Mouse (Mus musculus): Measurements from ENCODE around the gene Ccdc106.
"Not testable (repeated sequence)": the region's sequence is repeated elsewhere in the genome, so short reads cannot be mapped to it uniquely, and the experiment has no call there.

Gene Ccdc106

DNA sequence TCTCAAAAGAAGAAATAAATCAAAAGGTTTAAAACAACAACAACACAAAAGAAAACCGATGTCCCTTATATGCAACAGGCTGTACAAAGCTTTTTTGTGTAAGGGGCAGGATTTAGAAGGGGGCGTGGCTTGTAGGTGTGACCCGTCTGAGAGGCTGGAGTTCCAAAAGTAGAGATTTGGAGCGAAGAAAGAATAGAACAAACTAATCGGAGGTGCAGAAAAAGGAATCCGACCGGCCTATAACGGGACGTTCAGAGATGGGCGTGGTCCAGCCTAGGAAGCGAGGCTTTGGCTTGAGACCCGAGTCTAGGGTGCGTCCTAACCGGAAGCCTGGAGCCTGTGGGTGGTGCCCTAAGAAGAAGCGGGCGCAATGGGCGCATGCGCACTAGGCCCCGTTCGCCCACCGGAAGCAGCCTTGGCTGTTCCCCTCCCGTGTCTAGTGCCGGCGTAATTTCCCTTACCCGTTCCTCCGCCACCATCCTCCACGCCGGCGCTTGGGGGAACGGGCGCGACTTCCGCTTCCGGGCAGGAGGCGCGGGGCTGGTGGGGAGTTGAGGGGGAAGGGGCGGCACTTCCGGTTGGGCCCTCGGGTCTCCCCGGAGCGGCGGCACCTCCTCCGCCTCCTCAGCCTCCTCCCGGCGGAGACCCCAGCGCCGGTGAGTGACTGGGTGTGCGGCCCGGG, at the start of gene Ccdc106, which contains the start of gene Zfp865:
Gene Ccdc106, plus strand, starts transcription at position 554 of the 682 bp plus-strand sequence.
Gene Zfp865, plus strand, starts transcription at position 377 of the 682 bp plus-strand sequence.
- peak; percentile 99 to 100 for DNase-seq

- no peak for DNase-seq
These were observed 49.3 kb upstream of the Ccdc106 start, which contains the start of gene Sbk3 for GRCm38 (mm10) chr7:4971068-4971467. TSS of gene Sbk3 (minus strand) at chr7:4971168.

- peak in 1 of 2 experiments; percentile 21 for DNase-seq
These were observed 48.6 kb upstream of the Ccdc106 start for GRCm38 (mm10) chr7:4971710-4972109.

DNA sequence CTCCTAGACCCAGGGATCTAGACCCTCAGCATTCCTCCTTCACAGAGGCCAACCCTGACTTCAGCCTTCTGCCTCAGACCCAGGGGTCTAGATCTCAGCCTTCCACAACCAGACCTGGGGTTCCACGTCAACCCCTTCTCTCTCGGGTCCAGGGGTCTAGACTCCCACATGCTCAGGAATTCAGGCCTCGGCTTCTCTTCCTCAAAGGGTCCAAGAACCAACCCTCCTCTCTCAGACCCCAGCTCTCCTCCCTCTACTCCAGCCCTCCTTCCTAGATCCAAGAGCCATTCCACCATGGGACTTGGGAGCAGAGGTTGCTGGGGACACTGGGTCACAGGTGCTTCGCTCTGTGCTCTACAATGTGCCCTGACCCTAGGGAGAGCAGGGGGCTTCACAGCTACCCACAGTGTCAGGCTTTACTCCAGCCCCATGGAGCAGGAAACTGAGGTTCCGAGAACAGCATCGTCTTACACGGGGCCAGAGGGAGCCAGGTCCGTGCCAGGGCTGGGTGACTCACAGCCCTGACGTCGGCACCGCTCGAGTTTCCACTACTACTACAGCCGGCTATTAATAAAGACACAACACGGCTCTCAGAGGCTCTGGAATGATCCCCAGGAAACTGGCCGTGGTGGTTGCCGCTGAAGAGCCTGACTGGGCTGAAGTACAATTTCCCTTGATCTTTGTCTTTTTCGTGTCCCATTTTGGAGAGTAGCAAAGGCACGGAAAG, 47.9 kb upstream of the Ccdc106 start:
- DNase-seq, result peak in 1 of 2 experiments; percentile 31

GRCm38 (mm10) chr7:4975455-4975854, 44.9 kb upstream of the Ccdc106 start:
- DNase-seq, result no peak

DNA sequence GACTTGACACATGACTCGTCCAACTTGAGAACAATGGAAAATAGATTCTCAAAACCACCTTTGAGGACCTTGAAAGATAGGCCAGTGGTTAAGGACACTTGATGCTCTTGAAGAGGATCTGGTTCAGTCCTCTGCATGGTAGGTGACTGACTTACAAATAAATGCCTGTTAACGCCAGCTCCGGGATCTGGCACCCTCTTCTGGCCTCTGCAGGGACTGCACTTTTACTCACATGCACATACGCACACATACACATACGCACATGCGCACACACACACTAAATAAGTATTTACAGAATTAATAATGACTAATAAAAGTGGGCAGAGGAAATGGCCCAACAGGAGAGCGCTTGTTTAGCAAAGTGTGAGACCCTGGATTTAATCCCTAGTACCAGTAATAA, 43.5 kb upstream of the Ccdc106 start:
- DNase-seq, result no peak

GRCm38 (mm10) chr7:4988250-4988649, 32.1 kb upstream of the Ccdc106 start:
- no peak for DNase-seq

GRCm38 (mm10) chr7:4993347-4993998, 26.9 kb upstream of the Ccdc106 start:
- DNase-seq, result no peak

DNA sequence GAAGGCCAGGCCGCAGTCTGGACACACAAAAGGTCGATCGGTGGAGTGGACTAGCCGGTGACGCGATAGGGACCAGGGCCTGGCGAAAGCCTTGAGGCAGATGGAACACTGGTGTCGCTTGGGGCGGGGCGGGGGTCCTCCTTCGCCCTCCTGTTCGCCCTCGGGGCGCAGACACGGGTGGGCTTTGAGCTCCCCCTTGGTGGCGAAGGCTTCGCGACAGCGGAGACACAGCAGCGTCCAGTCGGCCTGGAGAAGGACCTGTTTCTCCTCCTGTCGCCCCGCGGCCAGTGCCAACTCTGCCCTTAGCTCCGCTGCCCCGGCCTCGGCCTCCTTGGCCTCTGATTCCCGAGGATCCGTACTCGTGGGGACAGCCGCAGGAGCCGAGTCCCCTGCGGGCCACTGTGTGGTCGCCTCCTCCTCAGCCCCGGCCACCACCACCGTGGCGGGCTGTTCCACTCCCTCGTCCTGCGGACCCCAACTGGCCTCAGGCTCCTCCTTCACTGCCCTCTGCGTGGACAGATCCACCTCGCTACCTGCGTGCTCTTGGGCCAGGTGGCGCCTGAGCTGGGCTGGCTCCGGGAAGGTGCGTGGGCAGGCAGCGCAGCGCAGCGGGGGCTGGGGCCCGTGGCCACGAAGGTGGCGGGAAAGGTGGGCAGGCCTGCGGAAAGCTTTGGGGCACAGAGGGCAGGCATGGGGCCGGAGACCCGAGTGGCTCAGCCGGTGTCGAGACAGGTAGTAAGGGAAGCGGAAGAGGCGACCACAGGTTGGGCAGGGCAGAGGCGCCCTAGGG, 26.2 kb upstream of the Ccdc106 start:
- DNase-seq, result peak in 1 of 2 experiments; percentile 18

DNA sequence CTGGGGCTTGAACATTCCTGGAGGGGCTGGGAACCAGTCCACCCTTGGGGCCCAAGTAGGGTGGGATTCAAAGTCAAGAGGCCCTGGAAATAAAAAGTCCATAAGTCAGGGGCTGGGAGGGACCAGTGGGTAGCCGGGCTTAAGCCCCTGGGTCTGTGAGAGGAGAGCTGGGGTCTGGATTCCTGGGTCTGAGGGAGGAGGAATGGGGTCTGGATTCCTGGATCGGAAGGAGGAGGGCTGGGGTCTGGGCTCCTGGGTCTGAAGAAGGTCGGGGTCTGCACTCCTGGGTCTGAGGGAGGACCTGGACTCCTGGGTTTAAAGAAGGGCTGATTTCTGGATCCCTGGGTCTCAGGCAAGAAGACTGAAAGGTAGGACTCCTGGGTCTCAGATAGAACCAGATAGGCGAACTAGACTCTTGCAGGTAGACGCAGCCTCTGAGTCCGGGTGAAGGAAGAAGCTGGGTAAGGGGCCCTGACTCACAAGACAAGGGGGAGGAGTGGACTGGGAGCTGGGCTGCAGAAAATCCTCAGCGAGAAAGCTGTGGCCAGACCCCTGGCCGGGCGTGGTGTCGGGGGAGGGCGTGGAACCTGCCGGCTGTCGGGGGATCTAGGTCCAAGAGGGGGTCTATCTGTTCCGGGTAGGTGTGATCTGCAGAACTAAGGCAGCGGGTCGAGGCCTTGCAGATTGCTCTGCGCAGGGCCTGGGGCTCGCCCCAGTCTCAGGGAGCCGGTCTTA, 24.9 kb upstream of the Ccdc106 start:
- no peak for DNase-seq

- DNase-seq, result peak; percentile 96 to 97
These were observed 24.1 kb upstream of the Ccdc106 start, which contains the start of gene Zfp579 for GRCm38 (mm10) chr7:4996003-4996895. TSS of gene Zfp579 (minus strand) at chr7:4996158.

GRCm38 (mm10) chr7:4996934-4997333, 23.4 kb upstream of the Ccdc106 start:
- no peak for DNase-seq

- peak; percentile 44 to 50 for DNase-seq
These were observed 20.5 kb upstream of the Ccdc106 start for GRCm38 (mm10) chr7:4999876-5000275.

GRCm38 (mm10) chr7:5002876-5003275, 17.5 kb upstream of the Ccdc106 start:
- not testable (repeated sequence) for DNase-seq

DNA sequence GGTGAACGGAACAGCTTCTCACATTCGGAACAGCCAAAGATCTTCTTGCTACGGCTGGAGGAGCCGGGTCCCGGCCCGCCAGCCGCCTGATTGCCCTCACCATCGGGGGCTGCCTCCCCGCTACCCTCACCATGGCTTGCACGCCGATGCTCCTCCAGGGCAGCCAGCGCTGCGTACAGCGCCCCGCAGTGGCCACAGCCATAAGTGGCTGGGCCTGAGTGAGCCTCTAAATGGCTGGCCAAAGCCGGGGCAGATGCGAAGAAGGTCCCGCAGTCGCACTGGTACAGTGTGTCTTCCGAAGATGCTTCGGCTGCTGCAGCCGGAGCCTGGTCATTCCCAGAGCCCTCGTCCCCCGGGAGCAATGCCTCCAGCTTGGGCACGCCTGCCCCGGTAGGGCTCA, 12.1 kb upstream of the Ccdc106 start:
- DNase-seq, result no peak

GRCm38 (mm10) chr7:5012681-5013513, 7.5 kb upstream of the Ccdc106 start:
- DNase-seq, result no peak

GRCm38 (mm10) chr7:5014251-5015117, 5.9 kb upstream of the Ccdc106 start, which contains the start of the genes Zfp524 and Fiz1:
TSS of gene Zfp524 (plus strand) at chr7:5014415.
TSS of gene Fiz1 (minus strand) at chr7:5014697.
- DNase-seq, result peak; percentile 98

Data from kidney, postnatal 4 days (tissue).